Mouse (Mus musculus): ENCODE measurements at regions not wholly inside any gene's neighbourhood (a gene's known extent, or its start where the extent isn't known, plus 50 kb on each side); places are given as distances from the start of the nearest gene placed in this dataset.
"Not testable (repeated sequence)": the region's sequence is repeated elsewhere in the genome, so short reads cannot be mapped to it uniquely, and the experiment has no call there.

GRCm38 (mm10) chr5:82733707-82734106 lies 621.3 kb downstream of the Tecrl start:
- DNase-seq (ENCODE audit: low read depth, low spot score): peak; percentile 56

DNA sequence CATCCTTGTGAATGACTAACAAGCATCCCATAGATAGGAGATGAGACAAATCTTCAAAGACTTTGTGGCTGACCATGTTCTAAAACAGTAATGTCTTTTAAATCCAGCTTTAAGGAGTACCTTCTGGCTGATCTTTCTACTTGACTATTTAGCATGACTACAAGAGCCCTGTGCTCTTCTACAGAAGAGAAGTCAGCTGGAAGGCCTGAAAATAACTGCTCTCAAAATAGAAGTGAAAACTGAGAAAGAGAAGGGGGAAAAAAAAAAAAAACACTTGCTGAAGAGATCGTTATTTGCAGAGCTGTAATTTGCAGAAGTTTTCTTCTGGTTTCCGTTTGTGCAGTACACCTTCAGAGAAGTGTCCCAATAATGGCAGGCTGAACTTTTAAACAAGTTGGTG lies 626.8 kb downstream of the Tecrl start:
- DNase-seq (ENCODE audit: low read depth, low spot score): no peak

GRCm38 (mm10) chr5:82727250-82728003 lies 627.6 kb downstream of the Tecrl start:
- DNase-seq (ENCODE audit: low read depth, low spot score): no peak

DNA sequence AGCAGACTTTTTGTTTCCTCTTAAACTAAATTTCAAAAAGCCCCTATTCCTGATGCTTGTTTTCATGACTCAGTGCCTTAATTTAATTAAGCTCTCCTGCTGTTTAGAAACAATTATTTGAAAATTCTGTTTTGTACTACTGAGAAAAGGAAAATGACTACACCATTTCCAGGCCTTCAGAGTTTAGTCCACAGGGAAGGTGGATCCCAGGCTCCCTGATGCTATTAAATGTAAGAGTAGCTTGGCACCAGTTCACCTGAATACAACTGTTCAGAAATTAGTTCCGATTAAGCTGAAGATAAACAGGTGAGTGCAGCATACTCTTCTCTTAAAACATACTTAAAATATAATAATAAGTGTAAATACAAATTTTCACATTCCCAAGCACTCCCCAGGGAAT lies 639.3 kb downstream of the Tecrl start:
- DNase-seq (ENCODE audit: low read depth, low spot score): no peak

DNA sequence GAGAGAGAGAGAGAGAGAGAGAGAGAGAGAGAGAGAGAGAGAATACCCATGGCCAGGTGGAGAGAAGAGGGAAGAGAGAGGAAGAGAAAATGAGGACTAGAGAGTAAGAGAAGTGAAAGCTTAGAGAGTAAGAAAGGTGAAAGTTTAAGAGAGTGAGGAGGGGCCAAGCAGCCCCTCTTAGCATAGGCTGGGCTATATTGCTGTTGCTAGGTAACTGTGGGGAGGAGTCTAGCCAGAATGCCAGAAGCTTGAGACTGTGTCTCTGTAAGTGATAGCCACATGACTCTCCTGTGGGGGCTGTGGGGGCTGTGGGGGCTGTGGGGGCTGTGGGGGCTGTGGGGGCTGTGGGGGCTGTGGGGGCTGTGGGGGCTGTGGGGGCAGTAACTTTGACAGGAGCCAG lies 655.3 kb downstream of the Tecrl start:
- DNase-seq (ENCODE audit: low read depth, low spot score): not testable (repeated sequence)

DNA sequence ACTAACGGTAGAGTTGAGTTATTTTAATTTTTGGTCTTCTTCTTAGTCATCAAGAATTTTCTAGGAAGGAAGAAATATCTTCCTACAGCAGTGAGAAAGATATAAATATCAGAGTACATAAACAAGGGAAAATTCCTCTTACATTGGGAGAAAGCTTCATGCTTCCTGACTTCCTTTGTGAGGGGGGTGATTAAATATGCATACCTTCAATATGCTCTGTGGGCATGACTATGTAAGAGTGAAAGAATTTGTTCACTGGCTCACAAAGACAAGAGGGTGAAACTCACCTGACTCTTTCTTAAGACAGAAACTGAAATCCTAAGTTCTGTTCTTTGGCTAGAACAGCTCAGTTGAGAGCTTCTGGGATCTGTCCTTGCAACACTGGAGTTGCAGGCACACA lies 656.1 kb downstream of the Tecrl start:
- DNase-seq (ENCODE audit: low read depth, low spot score): no peak

DNA sequence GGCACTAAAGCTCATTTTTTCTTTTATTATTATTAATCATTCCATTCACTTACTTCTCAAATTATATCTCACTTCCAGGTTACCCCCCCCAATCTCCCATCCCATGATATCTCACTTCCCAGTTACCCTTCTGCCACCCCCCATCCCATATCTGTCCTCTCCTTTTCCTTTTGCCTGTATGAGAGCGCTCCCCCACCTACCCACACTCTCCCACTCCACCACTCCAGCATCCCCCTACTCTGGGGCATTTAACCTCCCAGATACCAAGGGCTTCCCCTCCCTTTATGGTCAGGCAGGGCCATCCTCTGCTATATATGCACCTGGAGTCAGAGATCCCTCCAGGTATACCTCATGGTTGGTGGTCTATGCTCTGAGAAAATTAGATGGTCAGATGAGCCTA lies 671.6 kb downstream of the Tecrl start:
- no peak for DNase-seq (ENCODE audit: low read depth, low spot score)

DNA sequence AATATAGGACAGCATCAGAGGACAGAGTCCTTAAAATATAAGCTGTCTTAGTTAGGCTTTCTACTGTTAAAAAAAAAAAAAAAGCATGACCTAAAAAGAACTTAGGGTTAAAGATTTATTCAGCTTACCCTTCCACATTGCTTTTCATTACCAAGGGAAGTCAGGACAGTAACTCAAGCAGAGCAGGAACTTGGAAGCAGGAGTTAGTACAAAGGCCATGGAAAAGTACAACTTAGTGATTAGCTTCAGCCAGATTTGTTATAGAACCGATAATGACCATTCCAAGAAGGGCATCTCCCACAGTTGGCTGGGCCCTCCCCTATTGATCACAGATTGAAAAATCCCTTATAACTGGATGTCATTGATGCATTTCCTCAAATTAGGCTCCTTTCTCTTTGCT lies 690.9 kb downstream of the Tecrl start:
- DNase-seq (ENCODE audit: low read depth, low spot score): no peak

DNA sequence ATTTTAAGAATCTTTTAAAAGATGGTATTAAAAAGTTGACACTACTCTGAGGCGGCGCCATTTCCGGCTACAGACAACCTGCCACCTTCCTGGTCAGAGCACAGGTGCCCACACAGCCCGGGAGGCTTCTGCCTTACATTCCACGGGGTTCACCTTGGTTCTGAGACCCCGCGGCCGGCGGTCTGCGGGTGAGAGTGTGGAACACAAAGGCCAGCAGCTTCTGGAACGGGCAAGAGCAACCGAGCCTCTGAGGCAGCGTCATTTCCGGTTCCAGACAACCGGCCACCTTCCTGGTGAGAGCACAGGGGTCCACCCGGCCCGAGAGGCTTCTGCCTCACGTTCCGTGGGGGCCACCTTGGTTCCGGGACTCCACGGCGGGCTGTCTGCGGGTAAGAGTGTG lies 701.4 kb downstream of the Tecrl start:
- DNase-seq (ENCODE audit: low read depth, low spot score): not testable (repeated sequence)

- DNase-seq (ENCODE audit: low read depth, low spot score): no peak
These were observed 734.9 kb downstream of the Tecrl start for GRCm38 (mm10) chr5:82620056-82620455.
